Mouse (Mus musculus) C2C12 (cell line): ENCODE measurements around the gene Anapc5.

Source experiments
- CEBPB ChIP-seq: IDR thresholded peaks from one replicate; pipeline ENCODE4 v1.6.1; 2011; ENCODE audit warnings: low read depth, mild to moderate bottlenecking, control low read depth, moderate library complexity
- CTCF ChIP-seq: IDR thresholded peaks from one replicate; pipeline ENCODE4 v1.5.1; 2011; ENCODE audit not compliant: control insufficient read depth, insufficient read depth, insufficient read length
- MAX ChIP-seq: IDR thresholded peaks from one replicate; pipeline ENCODE4 v1.6.1; 2011; ENCODE audit warnings: mild to moderate bottlenecking, control low read depth

- TF ChIP-seq CEBPB = no peak
- no peak for TF ChIP-seq CTCF
- TF ChIP-seq MAX = no peak
Measured at GRCm38 (mm10) chr5:122783726-122784406, 37.3 kb downstream of the Anapc5 start.
